Mouse (Mus musculus): ENCODE measurements at regions not wholly inside any gene's neighbourhood (a gene's known extent, or its start where the extent isn't known, plus 50 kb on each side); places are given as distances from the start of the nearest gene placed in this dataset.

GRCm38 (mm10) chr8:11909146-11909545 lies 68.9 kb downstream of the Tex29 start:
- peaks cover 59% of the 10 kb centered on the region for H3K27me3 ChIP-seq (ENCODE audit: control insufficient read depth, insufficient read depth, insufficient read length)
- TF ChIP-seq CEBPB (IDR thresholded peaks at IDR 0.05; ENCODE audit: low read depth) (no peak), MYOD1 (IDR thresholded peaks at IDR 0.05; ENCODE audit: control insufficient read depth, insufficient read length, low read depth) (no peak), MYOG (IDR thresholded peaks at IDR 0.05; ENCODE audit: control insufficient read depth, extremely low read depth, insufficient read length) (no peak), MAX (IDR thresholded peaks at IDR 0.05) (no peak), CTCF (IDR thresholded peaks at IDR 0.05; ENCODE audit: control insufficient read depth, insufficient read depth, insufficient read length) (no peak), USF1 (IDR thresholded peaks at IDR 0.05; ENCODE audit: low read depth) (no peak), FOSL1 (IDR thresholded peaks at IDR 0.05; ENCODE audit: insufficient read depth, low read length, poor library complexity, severe bottlenecking) (no peak)

GRCm38 (mm10) chr8:11911639-11912450 lies 71.6 kb downstream of the Tex29 start:
- no peaks in the 10 kb centered on the region for H3K79me2 ChIP-seq (ENCODE audit: control insufficient read depth, insufficient read depth)
- H3K79me3 ChIP-seq (ENCODE audit: low read depth), result no peaks in the 10 kb centered on the region
- no peak overlapping the region for H3ac ChIP-seq (ENCODE audit: control insufficient read depth, insufficient read length, low read depth)
- no peaks in the 10 kb centered on the region for H3K36me3 ChIP-seq (ENCODE audit: control insufficient read depth, insufficient read depth)
- H3K4me3 ChIP-seq (ENCODE audit: insufficient read depth, poor library complexity, severe bottlenecking), result no peak overlapping the region
- H3K27me3 ChIP-seq (ENCODE audit: control insufficient read depth, insufficient read depth, insufficient read length), result peaks cover 75% of the 10 kb centered on the region
- TF ChIP-seq FOSL1 (IDR thresholded peaks at IDR 0.05; ENCODE audit: insufficient read depth, low read length, poor library complexity, severe bottlenecking), result no peak
- TF ChIP-seq CEBPB (IDR thresholded peaks at IDR 0.05; ENCODE audit: low read depth), result no peak
- TF ChIP-seq MYOD1 (IDR thresholded peaks at IDR 0.05; ENCODE audit: control insufficient read depth, insufficient read length, low read depth), result no peak
- no peak for TF ChIP-seq MYOG (IDR thresholded peaks at IDR 0.05; ENCODE audit: control insufficient read depth, extremely low read depth, insufficient read length)
- no peak for TF ChIP-seq USF1 (IDR thresholded peaks at IDR 0.05; ENCODE audit: low read depth)
- no peak for TF ChIP-seq MAX (IDR thresholded peaks at IDR 0.05)
- TF ChIP-seq CTCF (IDR thresholded peaks at IDR 0.05; ENCODE audit: control insufficient read depth, insufficient read depth, insufficient read length), result no peak

More at GRCm38 (mm10) chr8:11909146-11909545, 68.9 kb downstream of the Tex29 start:
- H3K79me3 ChIP-seq (ENCODE audit: low read depth), result no peaks in the 10 kb centered on the region
- no peak overlapping the region for H3ac ChIP-seq (ENCODE audit: control insufficient read depth, insufficient read length, low read depth)
- no peaks in the 10 kb centered on the region for H3K79me2 ChIP-seq (ENCODE audit: control insufficient read depth, insufficient read depth)
- no peak overlapping the region for H3K4me3 ChIP-seq (ENCODE audit: insufficient read depth, poor library complexity, severe bottlenecking)
- no peaks in the 10 kb centered on the region for H3K36me3 ChIP-seq (ENCODE audit: control insufficient read depth, insufficient read depth)

- no peak overlapping the region for H3K4me3 ChIP-seq (ENCODE audit: insufficient read depth, poor library complexity, severe bottlenecking)
- H3K27me3 ChIP-seq (ENCODE audit: control insufficient read depth, insufficient read depth, insufficient read length), result peaks cover 78% of the 10 kb centered on the region
- no peaks in the 10 kb centered on the region for H3K36me3 ChIP-seq (ENCODE audit: control insufficient read depth, insufficient read depth)
- TF ChIP-seq MYOD1 (IDR thresholded peaks at IDR 0.05; ENCODE audit: control insufficient read depth, insufficient read length, low read depth) (no peak), USF1 (IDR thresholded peaks at IDR 0.05; ENCODE audit: low read depth) (no peak), MAX (IDR thresholded peaks at IDR 0.05) (no peak), CTCF (IDR thresholded peaks at IDR 0.05; ENCODE audit: control insufficient read depth, insufficient read depth, insufficient read length) (no peak), CEBPB (IDR thresholded peaks at IDR 0.05; ENCODE audit: low read depth) (no peak), MYOG (IDR thresholded peaks at IDR 0.05; ENCODE audit: control insufficient read depth, extremely low read depth, insufficient read length) (no peak)
- H3K79me3 ChIP-seq (ENCODE audit: low read depth), result no peaks in the 10 kb centered on the region
- no peaks in the 10 kb centered on the region for H3K79me2 ChIP-seq (ENCODE audit: control insufficient read depth, insufficient read depth)
- no peak overlapping the region for H3ac ChIP-seq (ENCODE audit: control insufficient read depth, insufficient read length, low read depth)
Observed at GRCm38 (mm10) chr8:11912451-11913128, 72.3 kb downstream of the Tex29 start.

- H3ac ChIP-seq (ENCODE audit: control insufficient read depth, insufficient read length, low read depth), result no peak overlapping the region
- H3K36me3 ChIP-seq (ENCODE audit: control insufficient read depth, insufficient read depth), result no peaks in the 10 kb centered on the region
- H3K4me3 ChIP-seq (ENCODE audit: insufficient read depth, poor library complexity, severe bottlenecking), result no peak overlapping the region
- no peaks in the 10 kb centered on the region for H3K79me3 ChIP-seq (ENCODE audit: low read depth)
- TF ChIP-seq CEBPB (IDR thresholded peaks at IDR 0.05; ENCODE audit: low read depth) (no peak), FOSL1 (IDR thresholded peaks at IDR 0.05; ENCODE audit: insufficient read depth, low read length, poor library complexity, severe bottlenecking) (no peak), MYOG (IDR thresholded peaks at IDR 0.05; ENCODE audit: control insufficient read depth, extremely low read depth, insufficient read length) (no peak), MAX (IDR thresholded peaks at IDR 0.05) (no peak), MYOD1 (IDR thresholded peaks at IDR 0.05; ENCODE audit: control insufficient read depth, insufficient read length, low read depth) (no peak), CTCF (IDR thresholded peaks at IDR 0.05; ENCODE audit: control insufficient read depth, insufficient read depth, insufficient read length) (no peak), USF1 (IDR thresholded peaks at IDR 0.05; ENCODE audit: low read depth) (no peak)
- H3K27me3 ChIP-seq (ENCODE audit: control insufficient read depth, insufficient read depth, insufficient read length), result peaks cover 83% of the 10 kb centered on the region
- no peaks in the 10 kb centered on the region for H3K79me2 ChIP-seq (ENCODE audit: control insufficient read depth, insufficient read depth)
Observed at GRCm38 (mm10) chr8:11913129-11913900, 73.0 kb downstream of the Tex29 start.

- no peaks in the 10 kb centered on the region for H3K36me3 ChIP-seq (ENCODE audit: control insufficient read depth, insufficient read depth)
- H3K27me3 ChIP-seq (ENCODE audit: control insufficient read depth, insufficient read depth, insufficient read length), result peaks cover 77% of the 10 kb centered on the region
- no peak overlapping the region for H3ac ChIP-seq (ENCODE audit: control insufficient read depth, insufficient read length, low read depth)
- no peaks in the 10 kb centered on the region for H3K79me2 ChIP-seq (ENCODE audit: control insufficient read depth, insufficient read depth)
- TF ChIP-seq CTCF (IDR thresholded peaks at IDR 0.05; ENCODE audit: control insufficient read depth, insufficient read depth, insufficient read length), result no peak
- no peak for TF ChIP-seq MAX (IDR thresholded peaks at IDR 0.05)
- no peak for TF ChIP-seq FOSL1 (IDR thresholded peaks at IDR 0.05; ENCODE audit: insufficient read depth, low read length, poor library complexity, severe bottlenecking)
- TF ChIP-seq CEBPB (IDR thresholded peaks at IDR 0.05; ENCODE audit: low read depth), result no peak
- no peak for TF ChIP-seq MYOG (IDR thresholded peaks at IDR 0.05; ENCODE audit: control insufficient read depth, extremely low read depth, insufficient read length)
- no peaks in the 10 kb centered on the region for H3K79me3 ChIP-seq (ENCODE audit: low read depth)
- no peak overlapping the region for H3K4me3 ChIP-seq (ENCODE audit: insufficient read depth, poor library complexity, severe bottlenecking)
Observed at GRCm38 (mm10) chr8:11914131-11914530, 73.9 kb downstream of the Tex29 start.
